Mouse (Mus musculus): ENCODE results near the gene Cox5a.

The Cox5a gene

DNA sequence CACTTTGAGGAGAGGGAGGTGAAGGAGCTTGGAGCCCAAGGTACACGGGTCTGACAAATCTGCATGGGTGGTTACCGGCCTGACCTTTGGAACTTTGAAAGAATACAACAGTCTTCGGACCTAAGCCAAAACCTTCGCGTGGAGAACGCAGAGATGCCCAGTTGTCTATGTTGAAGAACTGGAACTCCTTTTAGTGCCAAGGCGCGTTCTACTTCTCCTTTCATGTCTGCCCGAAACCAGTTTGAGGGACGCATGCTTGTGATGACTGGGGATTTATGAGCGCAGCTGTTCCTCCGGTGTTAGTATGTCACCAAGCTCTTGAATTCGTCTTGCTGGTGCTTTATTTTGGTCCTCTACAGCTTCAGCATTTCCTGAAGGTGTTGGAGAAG lies 40.6 kb downstream of the Cox5a start:
- DNase-seq (ENCODE audit: extremely low spot score), result no peak

GRCm38 (mm10) chr9:57562896-57563372 lies 41.9 kb downstream of the Cox5a start:
- DNase-seq (ENCODE audit: extremely low spot score), result no peak

DNA sequence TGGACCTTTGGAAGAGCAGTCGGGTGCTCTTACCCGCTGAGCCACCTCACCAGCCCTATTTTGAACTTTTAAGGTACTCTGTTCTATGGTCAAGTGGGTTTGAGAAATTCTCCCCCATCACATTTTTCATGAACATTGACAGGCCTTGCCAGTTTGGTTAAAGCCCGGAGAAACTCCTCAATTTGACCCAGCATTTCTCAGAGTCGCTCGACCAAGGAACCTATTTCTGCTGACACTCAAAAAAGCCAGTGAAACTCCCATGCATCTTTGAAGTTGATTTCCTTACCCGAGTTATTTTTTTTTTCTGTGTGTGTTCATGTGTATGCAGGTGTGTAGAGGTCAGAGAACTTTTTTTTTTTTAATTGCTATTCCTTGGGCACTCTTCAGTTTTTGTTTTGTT lies 43.5 kb downstream of the Cox5a start:
- DNase-seq (ENCODE audit: extremely low spot score), result no peak

GRCm38 (mm10) chr9:57565741-57566221 lies 44.7 kb downstream of the Cox5a start:
- no peak for DNase-seq (ENCODE audit: extremely low spot score)

GRCm38 (mm10) chr9:57566846-57567245 lies 45.8 kb downstream of the Cox5a start:
- DNase-seq (ENCODE audit: extremely low spot score), result no peak

- DNase-seq (ENCODE audit: extremely low spot score), result no peak
Observed at GRCm38 (mm10) chr9:57568500-57568899, 47.4 kb downstream of the Cox5a start.

DNA sequence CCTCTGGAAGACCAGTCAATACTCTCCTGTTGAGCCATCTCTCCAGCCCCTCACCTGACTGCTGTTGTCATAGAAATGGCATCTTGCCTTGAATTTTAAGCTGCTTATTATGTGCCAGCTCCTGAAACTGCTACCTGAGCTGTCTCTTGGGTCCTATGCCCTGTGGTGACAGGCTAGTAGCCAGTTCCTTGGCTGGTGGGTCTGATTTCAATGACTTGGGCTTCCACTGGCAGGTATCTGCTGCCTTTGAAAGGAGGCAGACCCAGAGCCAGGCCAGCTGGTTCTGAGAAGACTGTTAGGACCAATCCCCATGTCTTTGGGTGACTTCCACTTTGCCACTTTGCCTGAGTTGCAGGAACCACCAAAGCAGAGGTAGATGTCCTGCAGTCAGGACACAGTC lies 53.3 kb downstream of the Cox5a start:
- no peak for DNase-seq (ENCODE audit: extremely low spot score)

DNA sequence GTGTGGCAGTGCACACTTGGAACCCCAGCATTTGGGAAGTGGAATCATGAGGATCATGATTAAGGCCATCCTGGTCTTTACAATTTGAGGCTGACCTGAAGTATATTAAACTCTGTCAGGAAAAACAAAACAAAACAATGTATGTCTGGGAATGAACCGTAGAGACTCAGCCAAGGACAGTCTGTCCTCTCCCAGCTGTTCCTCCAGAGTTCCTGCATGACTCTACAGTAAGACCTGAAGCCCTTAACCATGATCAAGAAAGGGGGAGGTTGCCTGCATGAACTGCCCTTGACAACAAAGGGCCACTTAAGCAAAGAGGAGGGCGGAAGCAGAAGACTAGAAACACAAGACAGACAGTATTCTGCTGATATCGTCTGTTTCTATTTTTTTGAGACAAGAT lies 54.5 kb downstream of the Cox5a start:
- no peak for DNase-seq (ENCODE audit: extremely low spot score)

- no peak for DNase-seq (ENCODE audit: extremely low spot score)
Observed at GRCm38 (mm10) chr9:57577144-57577849, 56.2 kb downstream of the Cox5a start.
